Mouse (Mus musculus) G1E (cell line): Measurements from ENCODE around the gene Csgalnact2. TPM values are rescaled to one million over a fixed set of nuclear protein-coding genes. Genes with fewer than 3 reads are reported as not detected.
A peak's percentile ranks its signal among the peaks of the same experiment; 100 is the strongest.

Experiments used
- ATAC-seq: 2 replicates; pipeline ENCODE4 v1.8.0; 2016; ENCODE audit warnings: mild to moderate bottlenecking; ENCODE audit not compliant: insufficient number of reproducible peaks, poor library complexity, low FRiP score, severe bottlenecking; ENCODE audit errors: extremely low read depth
- DNase-seq: peaks from one replicate; pipeline ENCODE4 v3.0.0; 2012; ENCODE audit warnings: low spot score
- H3K27me3 ChIP-seq: 2 replicates; pipeline ENCODE4 v1.6.1; 2012; ENCODE audit warnings: mild to moderate bottlenecking, low read length, inconsistent platforms; ENCODE audit not compliant: insufficient read depth
- H3K36me3 ChIP-seq: replicated peaks from 2 replicates; pipeline ENCODE3; 2012; ENCODE audit warnings: mild to moderate bottlenecking, inconsistent platforms
- H3K4me1 ChIP-seq: 2 replicates; pipeline ENCODE4 v1.6.1; 2012; ENCODE audit warnings: low read depth, low read length, inconsistent platforms, mixed read lengths; ENCODE audit not compliant: insufficient read depth
- H3K4me3 ChIP-seq: 2 replicates; pipeline ENCODE4 v1.5.1; 2012; ENCODE audit warnings: low read depth, mild to moderate bottlenecking, inconsistent platforms, low read length, moderate library complexity, mixed read lengths
- H3K9me3 ChIP-seq: replicated peaks from 2 replicates; pipeline ENCODE4 v1.6.1; 2012; ENCODE audit warnings: inconsistent platforms
- CTCF ChIP-seq: IDR thresholded peaks from 2 replicates; pipeline ENCODE4 v1.5.1; 2012; ENCODE audit warnings: low read depth, low read length, inconsistent platforms, mixed read lengths
- GATA1 ChIP-seq: IDR thresholded peaks from 2 replicates; pipeline ENCODE4 v1.6.1; 2012; ENCODE audit warnings: borderline replicate concordance, low read length, inconsistent platforms, mixed read lengths
- GATA2 ChIP-seq: IDR thresholded peaks from 2 replicates; pipeline ENCODE4 v1.6.1; 2012; ENCODE audit warnings: low read depth, low read length, inconsistent platforms, borderline replicate concordance
- POLR2AphosphoS5 ChIP-seq: IDR thresholded peaks from 2 replicates; pipeline ENCODE4 v1.6.1; 2012; ENCODE audit warnings: low read depth, low read length, inconsistent platforms; ENCODE audit not compliant: insufficient replicate concordance
- TAL1 ChIP-seq: conservative IDR thresholded peaks from 2 replicates; pipeline ENCODE4 v1.6.1; 2012; ENCODE audit warnings: low read depth, low read length, inconsistent platforms, mixed read lengths
- polyA plus RNA-seq: library from polyadenylated mRNA; stranded (reverse); fragments of >175 nt; gene quantifications from 2 replicates; pipeline ENCODE4 v1.2.3, GENCODE M21; 2012
- total RNA-seq, 2 experiments: library from RNA; stranded (forward) in 1 of 2; stranded (reverse) in 1 of 2; fragments of 200-1000 nt in 1 of 2; fragments of >200 nt in 1 of 2; fragmentation: Nextera tagmentation in 1 of 2; gene quantifications; 2 replicates each; pipeline ENCODE4 v1.2.3; 2014 to 2017

Csgalnact2 gene
- total and polyA plus RNA-seq, 3 experiments = 4.5 to 38.0 (median 35.4) TPM

GRCm38 (mm10) chr6:118150538-118150937 lies 11.6 kb upstream of the Csgalnact2 start:
- peaks cover 25% of the 10 kb centered on the region for H3K27me3 ChIP-seq

DNA sequence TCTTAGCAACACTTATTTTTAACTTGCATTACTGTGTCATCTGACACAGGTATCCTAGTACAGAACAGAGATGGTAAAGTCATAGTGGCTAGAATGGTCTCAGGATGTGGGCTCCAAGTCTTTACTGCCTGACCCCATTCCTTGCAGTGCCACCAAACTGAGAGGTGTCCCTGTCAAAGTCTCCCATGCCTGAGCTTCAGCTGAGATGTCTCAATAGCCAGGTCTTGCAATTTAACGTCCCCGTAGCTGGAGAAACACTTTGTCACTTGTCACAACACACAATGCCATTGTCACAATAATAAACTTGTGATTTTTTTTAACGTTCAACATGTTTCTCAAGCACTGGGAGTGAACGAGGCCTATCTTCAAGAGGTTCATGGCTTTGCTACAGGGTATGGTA lies 11.2 kb upstream of the Csgalnact2 start:
- H3K4me3 ChIP-seq = no peak overlapping the region
- ATAC-seq = no peak
- peaks cover 25% of the 10 kb centered on the region for H3K27me3 ChIP-seq
- no peaks in the 10 kb centered on the region for H3K36me3 ChIP-seq
- H3K4me1 ChIP-seq = peaks cover 3% of the 10 kb centered on the region; the same call in 1 of the 2 replicates
- TF ChIP-seq POLR2AphosphoS5 (no peak), GATA1 (no peak), CTCF (no peak), GATA2 (no peak), TAL1 (no peak)
- no peaks in the 10 kb centered on the region for H3K9me3 ChIP-seq
- no peak for DNase-seq

More at GRCm38 (mm10) chr6:118150538-118150937, 11.6 kb upstream of the Csgalnact2 start:
- DNase-seq (no peak), ATAC-seq (no peak)
- TF ChIP-seq GATA1 (no peak), TAL1 (no peak), CTCF (no peak), GATA2 (no peak)
- Histone ChIP-seq H3K4me3 (no peak overlapping the region), H3K36me3 (no peaks in the 10 kb centered on the region), H3K4me1 (peaks cover 3% of the 10 kb centered on the region; the same call in 1 of the 2 replicates), H3K9me3 (no peaks in the 10 kb centered on the region)

DNA sequence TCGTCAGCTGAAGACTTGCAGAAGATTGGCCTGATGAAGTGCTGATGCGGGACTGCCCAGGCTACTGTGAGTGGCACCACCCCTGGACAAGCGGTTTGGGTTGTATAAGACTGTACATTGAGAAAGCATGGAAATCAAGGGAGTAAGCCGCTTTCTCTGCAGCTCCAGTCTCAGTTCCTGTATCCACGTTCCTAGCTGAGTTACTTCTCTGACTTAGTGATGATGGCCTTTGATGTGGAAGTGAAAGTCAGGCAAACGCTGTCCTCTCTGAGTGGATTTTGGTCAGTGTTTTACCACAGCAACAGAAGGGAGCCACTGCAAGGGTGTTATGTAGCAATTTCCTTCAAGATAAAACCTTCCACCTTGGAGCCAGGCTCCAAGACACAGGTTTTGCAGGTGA lies 2.0 kb upstream of the Csgalnact2 start:
- no peak overlapping the region for H3K4me3 ChIP-seq
- DNase-seq = no peak
- H3K27me3 ChIP-seq = peaks cover 18% of the 10 kb centered on the region
- no peaks in the 10 kb centered on the region for H3K9me3 ChIP-seq
- H3K36me3 ChIP-seq = no peaks in the 10 kb centered on the region
- TF ChIP-seq TAL1 (no peak), GATA2 (no peak), CTCF (no peak), GATA1 (no peak), POLR2AphosphoS5 (no peak)
- peaks cover 25% of the 10 kb centered on the region for H3K4me1 ChIP-seq
- no peak for ATAC-seq

- ATAC-seq (peak; percentile 43), DNase-seq (no peak)
- TF ChIP-seq TAL1 (no peak), GATA1 (no peak), GATA2 (no peak), POLR2AphosphoS5 (no peak), CTCF (no peak)
- Histone ChIP-seq H3K9me3 (no peaks in the 10 kb centered on the region), H3K4me1 (peaks cover 50% of the 10 kb centered on the region), H3K36me3 (peaks cover 10% of the 10 kb centered on the region), H3K4me3 (peak overlapping the region; percentile 25; the same call in 1 of the 2 replicates), H3K27me3 (peaks cover 8% of the 10 kb centered on the region; the same call in 1 of the 2 replicates)
Observed at GRCm38 (mm10) chr6:118137148-118137547, 1.8 kb downstream of the Csgalnact2 start.

- no peak overlapping the region for H3K4me3 ChIP-seq
- no peak for TF ChIP-seq GATA1
- TF ChIP-seq POLR2AphosphoS5 = no peak
- TF ChIP-seq TAL1 = no peak
- no peak for TF ChIP-seq CTCF
- DNase-seq (no peak), ATAC-seq (no peak)
- H3K36me3 ChIP-seq = peaks cover 13% of the 10 kb centered on the region
- H3K4me1 ChIP-seq = peaks cover 54% of the 10 kb centered on the region
- H3K9me3 ChIP-seq = no peaks in the 10 kb centered on the region
- no peaks in the 10 kb centered on the region for H3K27me3 ChIP-seq
Observed at GRCm38 (mm10) chr6:118134461-118134860, 4.5 kb downstream of the Csgalnact2 start.

DNA sequence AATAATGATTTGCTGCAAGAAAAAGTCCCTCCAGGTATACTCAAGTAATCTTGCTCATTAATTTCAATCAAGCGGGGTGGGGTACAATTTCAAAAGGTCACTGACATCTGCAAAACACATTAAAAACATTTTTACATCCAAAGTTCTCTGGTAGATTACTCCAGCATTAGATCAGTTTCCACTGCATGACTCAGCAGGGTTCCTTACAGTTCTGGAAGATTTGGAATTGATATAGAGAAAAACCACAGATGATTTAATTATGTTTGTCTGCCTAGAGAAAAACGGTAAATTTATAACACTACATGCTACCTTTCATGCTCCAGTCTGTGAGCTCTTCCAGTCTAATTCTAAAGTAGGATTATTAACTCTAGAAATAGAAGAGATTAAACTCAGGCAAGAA lies 8.9 kb downstream of the Csgalnact2 start:
- peaks cover 58% of the 10 kb centered on the region for H3K4me1 ChIP-seq
- H3K4me3 ChIP-seq = no peak overlapping the region
- DNase-seq (no peak), ATAC-seq (no peak; the same call in 1 of the 2 replicates)
- TF ChIP-seq TAL1 = no peak
- no peak for TF ChIP-seq POLR2AphosphoS5
- no peak for TF ChIP-seq GATA1
- TF ChIP-seq CTCF = no peak
- no peak for TF ChIP-seq GATA2
- H3K27me3 ChIP-seq = no peaks in the 10 kb centered on the region
- H3K36me3 ChIP-seq = peaks cover 27% of the 10 kb centered on the region
- no peaks in the 10 kb centered on the region for H3K9me3 ChIP-seq
